Mouse (Mus musculus) heart, adult 2 months (tissue): ENCODE data around the gene Akap10. TPM values are rescaled to one million over a fixed set of nuclear protein-coding genes. Genes with fewer than 3 reads are reported as not detected.

Source experiments
- DNase-seq, 2 experiments: peaks; one replicate each; pipeline ENCODE4 v3.0.0; 2021
- H3K27ac ChIP-seq: fragments of 200-600 bp; 2 replicates; pipeline ENCODE4 v1.8.1; 2022
- H3K27me3 ChIP-seq: fragments of 200-500 bp; 2 replicates; pipeline ENCODE4 v1.6.1; 2012; ENCODE audit warnings: mild to moderate bottlenecking, low read length, inconsistent platforms, mixed read lengths; ENCODE audit not compliant: control insufficient read depth, insufficient read depth
- H3K36me3 ChIP-seq: fragments of 200-500 bp; 2 replicates; pipeline ENCODE4 v1.6.1; 2012; ENCODE audit warnings: low read length, inconsistent platforms; ENCODE audit not compliant: control insufficient read depth, insufficient read depth
- H3K4me1 ChIP-seq: fragments of 200-500 bp; 2 replicates; pipeline ENCODE4 v1.6.1; 2011; ENCODE audit warnings: low read length; ENCODE audit not compliant: control insufficient read depth, insufficient read depth
- H3K4me3 ChIP-seq: fragments of 200-600 bp; 2 replicates; pipeline ENCODE4 v1.8.1; 2022
- H3K79me2 ChIP-seq: fragments of 200-500 bp; replicated peaks from 2 replicates; pipeline ENCODE4 v1.6.1; 2012; ENCODE audit warnings: mild to moderate bottlenecking, inconsistent platforms, low read length, moderate library complexity, mixed read lengths; ENCODE audit not compliant: control insufficient read depth, insufficient read depth
- H3K9ac ChIP-seq: fragments of 200-500 bp; 2 replicates; pipeline ENCODE4 v1.6.1; 2012; ENCODE audit warnings: low read depth, mild to moderate bottlenecking, control low read depth, inconsistent platforms, low read length, mixed read lengths
- CTCF ChIP-seq: fragments of 200-600 bp; IDR thresholded peaks from 2 replicates; pipeline ENCODE4 v1.8.1; 2022; ENCODE audit warnings: antibody characterized with exemption, mild to moderate bottlenecking, moderate library complexity
- EP300 ChIP-seq: fragments of 200-500 bp; IDR thresholded peaks from 2 replicates; pipeline ENCODE4 v1.6.1; 2011; ENCODE audit warnings: low read depth, low read length, control low read depth; ENCODE audit not compliant: insufficient read depth
- POLR2A ChIP-seq: fragments of 200-500 bp; IDR thresholded peaks from 2 replicates; pipeline ENCODE4 v1.6.1; 2011; ENCODE audit warnings: mild to moderate bottlenecking, low read depth, low read length, control low read depth; ENCODE audit not compliant: insufficient read depth
- WGBS: fragments of 180-500 bp; shearing (Covaris S2); methylation state at CpG from one replicate; pipeline ENCODE4 v1.1.7; 2018; 5-methylcytosine and 5-hydroxymethylcytosine counted together
- intact Hi-C: fragments of 180-260 bp; cut with DNase I; formaldehyde crosslinking; loops from one replicate; pipeline ENCODE4 v1.15.1; 2025
- polyA plus RNA-seq: library from polyadenylated mRNA; depleted of rRNA; stranded (reverse); fragments of >200 nt; gene quantifications from 2 replicates; pipeline ENCODE4 v1.2.3, GENCODE M21; 2012; rRNA removed
- total RNA-seq, 2 experiments: library from RNA; stranded (reverse); gene quantifications; 2 replicates each; pipeline ENCODE4 v1.2.3; 2021

Gene Akap10
- total and polyA plus RNA-seq, 3 experiments, result 7.9 to 13.7 (median 12.6) TPM

GRCm38 (mm10) chr11:61839182-61839581 lies 90.9 kb downstream of the Akap10 start:
- no peak for DNase-seq
- intact Hi-C loops, result no loop called here
- Histone ChIP-seq H3K9ac (no peak overlapping the region), H3K27me3 (no peaks in the 10 kb centered on the region), H3K36me3 (peaks cover 2% of the 10 kb centered on the region), H3K27ac (no peak overlapping the region), H3K4me3 (no peak overlapping the region), H3K4me1 (no peaks in the 10 kb centered on the region), H3K79me2 (no peaks in the 10 kb centered on the region)
- TF ChIP-seq POLR2A (no peak), CTCF (no peak), EP300 (no peak)
- 89% methylated on average over 1 of the region's 1 CpGs for WGBS

Other genes with a start within 250 kb of the Akap10 start
- under 1 TPM; 0.26 to 0.30 TPM for gene Fam83g, start 246.2 kb downstream of the Akap10 start, total RNA-seq
- gene Fam83g, start 246.2 kb downstream of the Akap10 start, polyA plus RNA-seq, result 0.20 and 0.29 TPM in 2 replicates
- gene Slc5a10, start 209.4 kb downstream of the Akap10 start, total RNA-seq, result not detected
- 0.09 TPM in 1 of 2 replicates, not detected in the other for gene Slc5a10, start 209.4 kb downstream of the Akap10 start, polyA plus RNA-seq
- 1 to 10 TPM; 6.9 to 7.9 TPM for gene Prpsap2, start 168.2 kb downstream of the Akap10 start, total RNA-seq
- 5.5 and 8.4 TPM in 2 replicates for gene Prpsap2, start 168.2 kb downstream of the Akap10 start, polyA plus RNA-seq
- gene Ulk2, start 75.2 kb downstream of the Akap10 start, total RNA-seq, result 10 to 100 TPM; 47.1 to 53.7 TPM
- 65.4 and 93.3 TPM in 2 replicates for gene Ulk2, start 75.2 kb downstream of the Akap10 start, polyA plus RNA-seq
- 10 to 100 TPM in 1 of 2 experiments, 1 to 10 TPM in 1; 4.6 to 21.6 TPM for gene Specc1, start 26.5 kb upstream of the Akap10 start, total RNA-seq
- 2.1 and 3.5 TPM in 2 replicates for gene Specc1, start 26.5 kb upstream of the Akap10 start, polyA plus RNA-seq